Mouse (Mus musculus) right cerebral cortex, postnatal 36 days (tissue): ENCODE results near the gene Htr7.
A peak's percentile ranks its signal among the peaks of the same experiment; 100 is the strongest.

ENCODE experiments used
- DNase-seq, 2 experiments: peaks; one replicate each; pipeline ENCODE4 v3.0.0; 2022; ENCODE audit warnings: low spot score in 2 of 2, mixed read lengths in 1 of 2

The Htr7 gene

DNA sequence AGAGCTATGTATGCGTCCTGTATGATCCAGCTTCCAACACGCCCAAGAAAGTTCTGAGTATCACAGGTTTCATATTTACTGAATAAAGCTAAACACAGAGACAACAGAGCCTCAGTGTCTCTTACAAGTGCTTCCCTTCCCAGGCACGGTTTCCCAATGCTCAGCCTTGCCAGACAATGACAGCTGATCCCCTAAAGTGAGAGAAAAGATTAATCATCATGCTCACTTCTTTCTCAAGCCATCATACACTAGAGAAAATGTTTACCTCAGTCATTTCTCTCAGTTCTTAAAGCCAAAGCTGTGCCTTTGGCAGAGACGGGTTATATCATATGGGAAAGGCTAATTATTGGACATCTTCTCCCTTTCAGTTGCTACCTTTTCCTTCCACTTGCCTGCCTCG lies 99.7 kb downstream of the Htr7 start:
- no peak for DNase-seq

DNA sequence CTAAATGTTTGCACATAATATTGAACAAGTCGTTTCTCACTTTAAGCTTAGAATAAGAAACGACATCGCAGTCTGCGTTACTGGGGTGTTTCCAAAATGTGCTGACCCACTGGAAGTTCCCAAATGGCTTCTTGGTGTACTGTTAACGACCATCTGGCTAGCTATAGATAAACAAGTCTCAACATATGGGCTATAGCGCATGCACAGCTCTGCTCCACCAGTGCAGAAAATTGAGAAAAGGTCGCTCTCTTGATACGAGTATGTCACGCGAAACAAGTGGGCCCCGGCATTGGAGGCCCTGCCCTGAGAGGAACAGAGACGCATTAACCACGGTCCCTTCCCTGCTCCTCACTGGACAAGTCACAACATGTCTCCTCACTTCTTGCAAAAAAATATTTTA lies 101.6 kb downstream of the Htr7 start:
- no peak for DNase-seq

DNA sequence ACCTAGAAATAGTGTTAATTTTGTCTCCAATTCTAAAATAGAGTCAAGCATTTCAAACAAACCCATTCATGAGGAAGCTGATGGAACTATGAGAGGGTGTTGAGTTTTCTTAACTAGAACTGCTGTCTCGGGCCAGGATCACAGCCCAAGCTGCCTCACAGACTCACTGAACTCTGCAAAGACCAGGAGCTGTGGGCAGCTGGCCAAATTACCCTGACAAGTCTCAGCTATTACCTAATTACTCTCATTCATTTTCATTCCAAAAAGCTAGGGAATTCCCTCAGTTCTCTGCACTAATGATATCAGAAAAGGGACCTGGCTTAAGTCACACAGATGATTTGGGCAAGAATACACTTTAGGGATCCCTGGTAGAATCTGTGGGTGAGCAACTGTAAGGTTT lies 107.4 kb downstream of the Htr7 start:
- no peak for DNase-seq

- no peak for DNase-seq
Measured at GRCm38 (mm10) chr19:35924961-35925495, 132.3 kb downstream of the Htr7 start.

DNA sequence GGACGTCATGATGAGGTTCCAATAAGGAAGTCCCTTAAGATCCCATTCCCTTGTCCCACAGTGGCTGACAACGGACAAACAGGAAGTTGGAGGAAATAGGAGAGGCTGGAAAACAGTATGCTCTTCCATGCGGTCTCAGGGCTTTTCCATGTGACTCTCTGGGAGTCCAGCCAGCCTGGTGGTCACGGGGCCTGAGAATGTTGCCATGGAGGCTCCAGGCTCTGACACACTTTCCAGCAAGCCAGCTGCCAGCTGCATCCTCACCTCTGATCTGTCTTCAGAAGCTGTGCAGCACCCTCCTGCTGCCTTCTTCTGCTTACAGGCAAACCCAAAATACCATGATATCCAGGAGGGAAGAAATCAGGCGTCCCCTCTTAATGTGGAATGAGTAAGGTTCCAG lies 132.9 kb downstream of the Htr7 start:
- DNase-seq = peak; percentile 74 to 80
